Mouse (Mus musculus): ENCODE results near the gene Col5a2.
"Not testable (repeated sequence)": the region's sequence is repeated elsewhere in the genome, so short reads cannot be mapped to it uniquely, and the experiment has no call there.

The Col5a2 gene

GRCm38 (mm10) chr1:45429145-45429544 lies 73.9 kb downstream of the Col5a2 start:
- not testable (repeated sequence) for DNase-seq (ENCODE audit: low spot score in 2 of 2)

DNA sequence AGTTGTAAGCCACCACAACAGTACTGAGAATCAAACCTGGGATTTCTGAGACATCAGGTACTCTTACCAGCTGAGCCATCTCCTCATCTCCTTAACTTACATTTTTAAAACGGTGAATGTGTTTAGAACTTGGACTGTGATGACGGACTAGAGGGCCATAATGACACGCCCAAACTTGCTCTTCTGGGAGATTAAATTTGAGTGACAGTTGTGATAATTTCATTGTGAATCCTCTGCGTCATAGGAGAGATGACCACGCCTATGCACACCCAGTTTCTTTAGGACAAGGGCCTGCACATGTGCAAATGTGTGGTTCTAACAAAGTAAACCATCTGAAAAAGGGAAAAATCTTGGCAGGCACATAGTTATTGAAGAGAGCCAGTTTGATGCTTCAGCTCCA lies 79.2 kb downstream of the Col5a2 start:
- no peak for DNase-seq (ENCODE audit: low spot score in 2 of 2)

GRCm38 (mm10) chr1:45420554-45420953 lies 82.5 kb downstream of the Col5a2 start:
- DNase-seq (ENCODE audit: low spot score in 2 of 2), result no peak

- no peak for DNase-seq (ENCODE audit: low spot score in 2 of 2)
Observed at GRCm38 (mm10) chr1:45419858-45420257, 83.2 kb downstream of the Col5a2 start.

DNA sequence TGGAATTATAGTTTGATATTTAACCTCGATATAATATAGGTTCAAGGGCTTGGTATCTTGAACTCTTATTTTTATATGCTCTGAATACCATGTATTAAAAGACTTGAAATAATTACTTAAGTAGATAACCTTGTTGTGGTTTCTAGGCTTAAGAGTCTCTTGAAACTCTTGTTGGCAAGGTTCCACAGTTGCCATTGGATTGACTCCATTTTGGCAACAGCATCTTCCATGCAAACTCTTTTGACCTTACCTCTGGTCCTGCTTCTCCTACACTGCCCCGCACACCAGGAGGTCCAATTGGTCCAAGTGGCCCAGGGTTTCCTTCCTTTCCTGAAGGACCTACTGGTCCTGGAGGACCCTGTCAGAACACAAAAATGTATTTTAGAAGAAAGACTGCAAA lies 121.2 kb downstream of the Col5a2 start:
- DNase-seq (ENCODE audit: low spot score in 2 of 2), result no peak

- no peak for DNase-seq (ENCODE audit: low spot score in 2 of 2)
Observed at GRCm38 (mm10) chr1:45379992-45380690, 122.9 kb downstream of the Col5a2 start.

DNA sequence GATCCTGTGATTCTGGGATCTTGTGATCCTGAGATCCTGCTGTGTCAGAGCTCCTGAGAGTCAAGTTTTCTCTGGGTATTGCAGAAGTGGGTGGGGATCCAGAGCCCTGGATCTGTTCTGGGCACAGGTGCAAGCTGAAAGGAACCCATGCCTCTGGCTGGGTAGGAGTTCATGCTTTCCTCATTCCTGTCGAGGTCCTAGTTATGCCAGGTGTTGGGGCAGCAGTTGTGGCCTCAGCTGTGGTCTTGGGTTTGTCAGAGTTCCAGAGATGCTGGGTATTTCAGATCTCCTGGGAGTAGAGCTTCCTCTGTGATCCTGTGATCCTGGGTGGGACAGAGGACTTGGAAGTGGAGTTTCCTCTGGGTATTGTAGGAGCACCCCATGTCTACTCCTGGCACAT lies 137.7 kb downstream of the Col5a2 start:
- DNase-seq (ENCODE audit: low spot score in 2 of 2), result no peak

- no peak for DNase-seq (ENCODE audit: low spot score in 2 of 2)
Observed at GRCm38 (mm10) chr1:45363274-45363673, 139.8 kb downstream of the Col5a2 start.

DNA sequence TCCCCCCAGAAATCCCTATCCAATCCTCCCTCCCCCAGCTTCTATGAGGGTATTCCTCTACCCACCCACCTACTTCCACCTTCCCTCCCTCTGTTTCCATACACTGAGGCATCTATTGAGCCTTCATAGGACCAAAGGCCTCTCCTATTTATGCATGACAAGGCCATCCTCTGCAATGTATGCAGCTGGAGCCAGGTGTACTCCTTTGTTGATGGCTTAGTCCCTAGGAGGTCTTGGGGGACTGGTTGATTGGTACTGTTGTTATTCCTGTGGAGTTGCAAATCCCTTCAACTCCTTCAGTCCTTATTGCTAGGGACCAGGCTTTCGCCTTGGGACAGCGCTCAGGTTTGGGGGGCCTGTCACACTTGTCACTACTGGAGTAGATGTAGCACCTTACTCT lies 143.4 kb downstream of the Col5a2 start:
- DNase-seq (ENCODE audit: low spot score in 2 of 2), result no peak

GRCm38 (mm10) chr1:45359147-45359546 lies 143.9 kb downstream of the Col5a2 start:
- DNase-seq (ENCODE audit: low spot score in 2 of 2), result no peak

GRCm38 (mm10) chr1:45358020-45358419 lies 145.1 kb downstream of the Col5a2 start:
- DNase-seq (ENCODE audit: low spot score in 2 of 2), result no peak

- no peak for DNase-seq (ENCODE audit: low spot score in 2 of 2)
Observed at GRCm38 (mm10) chr1:45355944-45356343, 147.1 kb downstream of the Col5a2 start.

DNA sequence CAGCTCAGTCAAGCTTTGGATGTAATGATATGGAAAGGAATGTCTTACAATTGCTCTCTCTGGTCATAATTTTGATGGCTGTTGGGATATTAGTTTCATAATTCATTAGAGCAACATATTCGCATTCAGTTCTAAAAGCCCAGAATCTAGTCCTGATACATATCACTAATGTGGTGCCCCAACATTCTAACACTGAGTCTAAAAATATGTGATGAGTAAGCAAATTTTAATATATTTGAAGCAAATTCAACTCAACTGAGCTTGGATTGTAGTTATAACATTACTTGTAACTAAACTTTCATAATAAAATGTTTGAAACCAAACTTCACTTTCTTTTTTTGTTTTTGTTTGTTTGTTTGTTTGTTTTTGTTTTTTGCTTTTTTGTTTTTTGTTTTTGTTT lies 173.9 kb downstream of the Col5a2 start:
- DNase-seq (ENCODE audit: low spot score in 2 of 2), result no peak
